Mouse (Mus musculus) cerebellum, postnatal 14 days (tissue): ENCODE results near the gene Mpp4.

ENCODE experiments used
- DNase-seq, 2 experiments: peaks; one replicate each; pipeline ENCODE4 v3.0.0; 2021; ENCODE audit warnings: mixed read lengths in 2 of 2

The Mpp4 gene

DNA sequence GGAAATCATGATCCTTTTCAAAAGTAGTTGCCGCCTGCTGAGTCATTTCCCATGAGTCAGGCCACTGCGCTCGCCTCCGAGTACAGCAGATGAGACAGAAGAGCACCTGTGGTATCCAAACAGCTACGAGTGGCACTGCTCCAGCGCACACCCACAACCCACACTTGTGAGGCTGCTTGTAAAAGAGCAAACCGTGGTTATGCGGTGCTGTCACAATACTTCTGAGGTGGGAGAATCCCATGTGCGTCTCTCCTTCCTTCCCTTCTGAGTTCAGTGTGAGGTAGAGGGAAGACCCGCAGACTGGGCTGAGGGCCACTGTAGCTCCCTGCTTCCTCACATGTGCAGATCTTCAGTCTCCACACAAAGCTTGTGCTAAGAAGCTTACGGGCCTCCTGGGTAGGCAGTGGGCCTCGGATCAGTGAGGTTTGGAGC lies at the start of gene Mpp4:
Gene Mpp4 (minus strand): TSS at position 360 of the 432 bp plus-strand sequence.
- DNase-seq: peak in 1 of 2 experiments; percentile 24

DNA sequence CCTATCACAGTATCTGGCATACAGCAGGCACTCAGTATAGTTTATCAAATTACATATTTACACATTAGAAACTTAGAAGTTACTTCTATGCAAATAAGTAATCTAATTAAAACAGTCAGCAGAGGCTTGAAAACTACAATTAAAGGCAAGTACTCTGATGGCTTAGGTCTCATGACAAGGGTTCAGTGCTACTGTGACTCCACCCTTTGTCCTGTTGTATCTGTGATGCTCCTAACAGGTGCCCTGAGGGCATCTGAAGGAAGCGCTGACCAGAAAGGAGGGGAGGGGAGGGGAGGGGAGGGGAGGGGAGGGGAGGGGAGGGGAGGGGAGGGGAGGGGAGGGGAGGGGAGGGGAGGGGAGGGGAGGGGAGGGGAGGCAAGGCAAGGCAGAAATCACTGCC lies 49.8 kb upstream of the Mpp4 start:
- no peak for DNase-seq

DNA sequence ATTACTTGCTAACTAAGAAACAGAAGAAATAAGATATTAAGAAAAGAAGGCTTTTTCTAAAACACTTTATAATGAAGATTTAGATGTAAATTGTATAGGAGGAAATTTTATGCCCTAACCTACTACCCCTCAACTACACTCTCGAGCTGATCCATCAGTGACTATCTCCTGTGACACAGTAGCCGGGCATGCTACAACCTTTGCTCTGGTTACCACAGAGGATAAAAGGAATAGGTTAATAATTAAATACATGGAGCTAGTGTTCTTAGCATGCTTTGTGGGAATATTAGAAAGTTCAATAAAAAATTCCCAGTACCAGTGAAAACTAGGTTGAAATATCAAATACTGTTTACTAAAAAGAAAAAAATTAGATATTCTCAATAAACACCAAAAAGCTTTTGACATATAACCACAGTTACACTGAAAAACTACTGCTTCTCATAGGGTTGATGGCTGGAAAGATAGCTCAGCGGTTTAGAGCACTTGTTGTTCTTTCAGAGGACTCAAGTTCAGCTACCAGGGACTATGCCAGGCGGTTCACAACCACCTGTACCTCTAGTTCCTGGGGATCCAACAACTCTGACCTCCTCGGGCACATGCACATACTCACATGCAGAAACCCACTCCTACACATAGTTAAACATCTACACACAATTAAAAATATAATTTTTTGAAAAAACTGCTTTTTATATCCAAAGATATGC lies 49.0 kb upstream of the Mpp4 start:
- no peak for DNase-seq

DNA sequence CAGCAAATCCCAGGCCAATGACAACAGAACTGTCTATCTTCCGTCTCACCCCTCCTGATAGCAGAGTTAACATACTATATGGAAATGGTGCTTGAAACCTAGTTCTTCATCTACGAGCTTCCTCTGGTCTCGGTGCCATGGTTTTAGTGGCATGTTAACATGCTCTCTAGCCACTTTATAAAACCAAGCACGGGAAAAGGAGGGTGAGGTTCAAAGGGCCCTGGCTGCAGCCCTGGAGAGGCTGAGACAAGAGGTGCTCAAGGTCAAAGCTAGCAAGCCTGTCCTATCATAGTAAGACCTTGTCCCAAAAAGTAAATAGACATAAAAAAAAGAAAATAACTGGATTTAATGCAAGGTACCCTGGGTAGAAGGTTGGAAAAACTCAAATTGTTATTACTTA lies 48.5 kb upstream of the Mpp4 start:
- DNase-seq: no peak

DNA sequence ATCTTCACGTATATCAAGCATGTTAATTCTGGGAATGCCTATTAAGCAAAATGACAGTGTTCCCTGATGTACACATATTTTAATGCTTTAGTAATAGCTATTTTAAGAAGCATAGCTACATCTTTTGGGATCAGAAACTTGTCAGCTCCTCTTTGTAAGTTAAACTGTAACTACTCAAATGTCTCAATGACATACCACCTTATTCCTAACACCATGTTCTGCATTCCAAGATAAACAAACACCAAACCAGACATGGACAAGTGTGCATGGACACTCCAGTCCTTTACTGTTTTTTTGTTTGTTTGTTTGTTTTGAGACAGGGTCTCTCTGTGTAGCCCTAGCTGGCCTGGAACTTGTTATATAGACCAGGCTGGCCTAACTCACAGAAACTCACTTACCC lies 45.1 kb upstream of the Mpp4 start:
- no peak for DNase-seq

DNA sequence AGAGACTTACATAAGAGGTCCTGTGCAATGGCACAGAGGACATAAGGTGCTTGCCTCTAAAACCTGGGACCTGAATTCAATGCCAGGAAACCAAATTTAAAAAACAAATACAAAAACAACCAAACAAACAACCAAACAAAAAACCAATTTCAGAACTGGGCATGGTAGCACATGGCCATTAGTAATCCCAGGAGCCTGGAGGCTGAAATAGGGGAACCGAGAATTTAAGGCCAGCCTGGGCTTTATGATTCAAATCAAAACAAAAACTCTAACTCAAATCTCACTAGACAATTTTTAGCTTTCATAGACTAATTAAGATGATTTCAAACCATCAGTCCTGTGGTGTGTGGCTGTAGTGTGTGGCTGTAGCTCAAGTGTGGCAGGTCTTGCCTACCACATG lies 41.3 kb upstream of the Mpp4 start:
- DNase-seq: no peak

DNA sequence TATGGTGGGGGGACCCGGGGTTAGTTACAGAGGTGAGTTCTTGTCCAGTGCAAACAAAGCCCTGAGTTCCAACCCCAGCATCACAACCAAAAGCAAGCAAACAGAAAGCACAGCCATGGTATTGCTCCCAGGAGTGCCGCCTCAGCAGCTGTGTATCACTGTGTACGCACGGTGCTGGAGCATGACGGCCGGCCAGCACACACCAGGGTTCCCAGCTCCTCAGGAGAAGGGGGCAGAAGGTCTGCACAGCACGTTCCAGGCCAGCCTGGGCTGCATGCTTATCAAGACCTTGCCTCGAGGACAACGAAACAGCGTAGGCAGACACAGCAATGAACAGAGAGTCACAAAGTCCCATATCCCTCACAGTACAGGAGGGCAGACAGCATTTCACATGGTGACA lies 39.2 kb upstream of the Mpp4 start:
- no peak for DNase-seq

DNA sequence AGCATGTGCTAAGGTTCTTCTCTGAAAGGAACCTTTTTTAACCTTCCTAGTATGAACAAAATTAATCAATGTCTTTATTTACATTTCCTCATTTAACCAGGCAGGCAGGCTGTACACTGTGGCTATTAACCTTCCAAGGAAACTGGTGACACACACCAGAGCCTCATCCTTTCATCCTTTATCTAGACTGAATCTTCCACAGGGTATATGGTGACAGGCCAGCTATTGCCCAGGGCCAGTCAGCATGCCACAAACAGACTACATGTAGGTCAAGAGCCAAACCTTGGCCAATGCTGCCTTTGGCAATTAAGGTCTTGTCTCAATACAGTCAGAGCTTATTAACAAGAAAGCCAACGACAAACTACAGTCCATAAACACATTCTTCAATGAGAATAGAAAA lies 38.4 kb upstream of the Mpp4 start:
- no peak for DNase-seq

DNA sequence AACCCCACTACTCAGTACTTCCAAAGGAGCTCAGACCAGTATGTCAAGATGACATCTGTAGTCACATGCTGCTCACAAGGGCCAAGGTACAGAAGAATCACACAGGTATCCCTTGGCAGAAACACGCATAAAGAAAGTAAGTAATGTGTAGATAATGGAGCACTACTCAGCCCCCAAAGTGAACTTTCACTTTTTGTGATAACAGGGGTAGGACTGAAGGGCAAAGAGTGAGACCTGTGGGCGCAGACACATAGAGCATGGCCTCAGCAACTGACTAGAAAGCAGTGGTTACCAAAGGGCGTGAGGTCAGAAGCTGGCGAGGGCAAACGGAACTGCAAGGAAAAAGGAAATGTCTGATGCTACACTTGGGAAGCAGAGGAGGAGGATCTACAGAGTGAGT lies 37.8 kb upstream of the Mpp4 start:
- no peak for DNase-seq

DNA sequence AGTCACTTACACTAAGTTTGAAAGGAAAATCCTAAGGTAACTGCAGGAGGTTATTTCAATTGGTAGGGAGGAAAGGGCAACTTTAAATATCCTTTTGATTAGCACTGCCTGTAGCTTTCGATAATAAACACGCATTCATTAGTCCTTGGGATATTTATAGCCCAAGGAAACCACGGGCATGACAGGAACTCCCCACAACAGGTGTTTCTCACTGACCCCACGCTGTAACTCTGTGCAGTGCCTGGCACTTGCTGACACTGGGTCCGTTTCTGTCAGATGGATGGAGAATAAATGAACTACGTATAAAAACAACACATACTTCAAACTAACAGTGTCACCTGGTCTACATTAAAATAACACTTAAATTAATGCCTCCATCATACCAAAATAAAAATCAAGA lies 31.8 kb upstream of the Mpp4 start:
- DNase-seq: no peak

DNA sequence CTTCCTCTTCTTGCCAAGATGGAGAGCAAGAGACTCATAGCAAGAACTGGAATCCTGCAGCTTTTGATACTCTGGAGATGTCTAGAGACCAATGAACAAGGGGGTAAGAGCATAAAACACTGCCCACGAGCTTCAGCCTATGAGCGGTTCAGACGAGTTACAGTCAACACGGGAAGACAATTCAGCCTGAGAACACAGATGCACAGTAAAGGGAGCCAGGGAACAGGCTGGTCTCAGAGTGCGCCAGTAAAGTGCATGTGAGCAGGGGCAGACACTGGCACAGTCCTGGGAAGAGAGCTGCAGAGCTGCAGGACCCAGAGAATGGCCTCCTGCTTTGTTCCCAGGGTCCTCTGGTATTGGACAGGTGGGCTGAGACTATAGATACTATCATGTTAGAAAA lies 24.6 kb upstream of the Mpp4 start:
- DNase-seq: no peak

DNA sequence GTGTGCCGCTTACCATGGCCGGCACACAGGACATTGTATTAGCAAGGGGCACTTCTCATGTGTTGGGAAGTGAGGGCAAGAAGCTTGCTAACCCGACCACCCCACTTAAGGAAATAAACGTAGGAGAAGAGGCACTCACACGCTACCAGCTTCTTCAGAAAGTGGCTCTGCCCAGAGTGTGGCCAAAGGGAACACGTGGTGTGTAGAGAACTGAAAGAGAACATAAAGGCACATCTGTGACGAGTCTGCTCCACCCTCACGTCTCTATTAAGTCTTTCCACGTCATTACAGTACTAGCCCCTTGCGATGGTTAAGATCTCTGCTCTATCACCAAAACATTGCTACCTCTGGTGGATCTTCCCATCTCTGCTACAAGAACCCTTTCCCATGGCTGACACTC lies 23.1 kb upstream of the Mpp4 start:
- no peak for DNase-seq

DNA sequence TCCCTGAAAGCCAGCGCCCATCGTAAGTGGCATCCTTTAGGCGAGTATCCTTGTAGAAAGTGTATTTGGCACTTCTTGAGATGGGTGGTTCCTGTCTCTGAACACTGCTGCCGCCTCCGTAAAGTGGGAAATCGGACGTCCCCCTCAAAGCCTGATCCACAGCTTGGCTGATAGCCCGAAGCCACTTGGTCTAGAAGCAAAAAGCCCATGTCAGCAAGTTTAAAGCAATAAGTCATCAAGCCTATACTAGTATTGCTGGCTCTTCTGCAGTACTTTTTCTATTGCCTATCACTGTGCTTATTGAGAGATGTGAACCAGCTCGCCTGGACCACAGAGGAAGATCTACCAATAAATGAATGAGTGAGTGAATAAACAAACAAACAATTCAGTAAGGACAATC lies 22.2 kb upstream of the Mpp4 start:
- no peak for DNase-seq

DNA sequence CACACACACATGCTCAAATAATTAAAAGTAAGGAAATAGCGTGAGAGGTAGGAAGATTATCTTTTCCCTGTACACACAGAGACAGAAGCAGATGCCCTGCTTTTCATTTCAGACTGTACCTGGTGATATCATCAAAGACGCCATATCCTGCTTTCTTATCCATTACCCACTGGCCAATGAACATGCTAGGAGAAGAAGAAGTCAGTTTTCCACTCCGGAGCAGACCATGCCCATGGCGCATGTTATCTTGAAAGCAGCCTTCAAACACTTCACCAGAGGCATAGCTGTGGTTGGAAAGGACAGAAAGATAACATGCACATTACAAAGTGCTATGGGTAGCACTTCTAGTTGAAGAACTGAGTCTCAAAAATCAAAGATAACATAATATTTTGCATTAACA lies 19.9 kb upstream of the Mpp4 start:
- no peak for DNase-seq

DNA sequence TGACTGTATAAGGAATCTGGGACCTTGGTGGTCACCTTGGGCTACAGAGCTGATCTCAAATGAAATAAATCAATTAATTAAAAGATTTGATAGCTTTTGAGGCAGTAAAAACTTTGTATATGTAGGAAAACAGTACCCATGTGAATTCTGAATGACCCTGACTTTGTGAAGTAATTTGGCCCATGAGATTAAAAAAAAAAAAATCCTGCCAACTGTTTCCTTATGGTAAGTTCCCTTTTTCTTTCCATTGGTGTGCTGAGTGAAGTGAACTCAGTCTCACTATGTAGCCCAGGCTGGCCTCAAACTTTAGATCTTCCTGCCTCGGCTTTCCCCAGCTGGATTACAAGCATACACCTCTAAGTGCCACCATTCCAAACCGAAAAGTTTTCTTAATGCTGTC lies 19.2 kb upstream of the Mpp4 start:
- no peak for DNase-seq

DNA sequence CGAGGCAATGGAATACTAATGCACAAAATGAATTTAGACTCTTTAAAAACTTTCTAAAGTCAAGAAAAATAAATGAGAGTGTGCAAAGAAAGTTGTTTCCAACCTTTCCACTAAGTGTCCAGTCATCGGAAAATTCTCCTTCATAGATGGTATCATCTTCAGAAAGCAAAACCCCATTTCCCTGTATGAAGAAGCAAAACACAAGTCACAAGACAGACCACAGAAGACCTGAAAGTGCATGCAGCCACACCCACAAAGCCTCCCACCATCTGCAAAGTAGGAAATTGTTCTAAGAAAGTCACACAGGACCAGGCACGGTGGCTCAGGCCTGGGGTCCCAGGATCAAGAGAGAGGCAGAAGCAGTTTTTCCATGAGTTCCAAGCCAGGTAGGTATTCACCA lies 16.8 kb upstream of the Mpp4 start:
- no peak for DNase-seq

DNA sequence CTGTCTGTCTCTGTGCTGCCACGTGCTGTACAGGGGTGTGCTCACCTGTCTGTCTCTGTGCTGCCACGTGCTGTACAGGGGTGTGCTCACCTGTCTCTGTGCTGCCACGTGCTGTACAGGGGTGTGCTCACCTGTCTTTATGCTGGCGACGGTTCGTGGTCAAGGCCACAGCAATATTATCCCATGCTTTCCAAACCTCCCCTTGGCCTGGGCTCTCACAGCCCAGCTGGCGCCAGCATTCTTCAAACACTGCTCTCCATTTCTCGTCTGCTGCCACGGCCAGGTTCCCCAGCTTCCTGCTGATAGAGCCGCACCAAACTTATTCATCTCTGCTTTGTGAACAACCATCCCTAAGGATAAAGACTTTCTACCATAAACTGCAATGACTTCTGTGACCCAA lies 15.2 kb upstream of the Mpp4 start:
- no peak for DNase-seq

DNA sequence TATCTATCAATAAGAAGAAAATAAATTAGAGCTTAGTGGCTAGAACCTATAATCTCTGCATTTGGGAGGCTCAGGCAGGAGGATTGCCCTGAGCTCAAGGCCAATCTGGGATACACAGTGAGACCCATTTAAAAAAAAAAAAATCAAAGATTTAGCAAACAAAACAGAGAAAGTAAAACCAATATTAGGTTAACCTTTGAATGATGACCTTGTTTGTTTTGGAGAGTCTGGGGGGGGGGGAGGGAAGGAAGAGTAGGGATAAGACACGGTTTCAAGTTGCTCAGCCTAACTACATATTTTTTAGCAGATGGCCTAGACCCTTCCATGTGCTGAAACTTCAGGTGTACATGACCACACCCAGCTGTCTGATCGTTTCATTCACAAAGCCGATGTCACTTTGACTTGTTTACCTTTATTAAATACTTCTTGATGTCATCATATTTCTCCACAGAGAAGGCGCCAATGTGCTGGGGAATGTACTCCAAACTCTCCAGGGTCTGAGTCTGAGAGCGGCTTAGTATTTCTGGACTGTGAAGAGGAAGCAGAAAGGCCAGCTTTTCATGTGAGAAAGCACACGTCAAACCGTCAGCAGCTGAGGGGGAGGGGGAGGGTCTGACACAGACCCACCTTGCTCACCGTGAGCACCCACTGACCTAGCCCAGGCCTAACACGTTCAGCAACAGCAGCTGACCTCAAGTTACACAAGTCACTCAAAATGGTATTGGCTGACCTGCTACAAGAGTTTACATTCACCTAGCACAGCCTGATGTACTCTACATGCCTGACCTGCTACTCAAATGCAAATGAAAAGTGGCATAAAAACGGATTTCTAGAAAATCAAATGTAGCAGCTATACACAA lies 11.6 kb upstream of the Mpp4 start:
- DNase-seq: no peak

DNA sequence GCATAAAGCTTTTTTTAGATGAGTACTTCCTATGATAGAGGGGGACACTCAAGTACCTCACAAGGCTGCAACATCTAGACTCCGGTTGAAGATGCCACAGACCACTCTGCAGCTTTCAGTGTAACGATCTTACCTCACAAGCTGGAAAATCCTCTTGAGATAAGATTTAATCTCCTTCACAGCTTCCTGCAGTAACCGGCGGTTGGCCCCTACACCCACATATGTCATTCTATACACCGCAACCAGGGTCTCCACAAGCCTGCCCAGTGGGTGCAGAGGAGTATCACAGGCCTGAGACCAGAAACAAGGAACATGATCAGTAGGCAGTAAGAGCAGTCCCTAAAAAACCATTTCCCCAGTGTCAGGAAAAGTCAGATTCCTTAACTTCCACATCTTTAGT lies 9.8 kb upstream of the Mpp4 start:
- DNase-seq: no peak

DNA sequence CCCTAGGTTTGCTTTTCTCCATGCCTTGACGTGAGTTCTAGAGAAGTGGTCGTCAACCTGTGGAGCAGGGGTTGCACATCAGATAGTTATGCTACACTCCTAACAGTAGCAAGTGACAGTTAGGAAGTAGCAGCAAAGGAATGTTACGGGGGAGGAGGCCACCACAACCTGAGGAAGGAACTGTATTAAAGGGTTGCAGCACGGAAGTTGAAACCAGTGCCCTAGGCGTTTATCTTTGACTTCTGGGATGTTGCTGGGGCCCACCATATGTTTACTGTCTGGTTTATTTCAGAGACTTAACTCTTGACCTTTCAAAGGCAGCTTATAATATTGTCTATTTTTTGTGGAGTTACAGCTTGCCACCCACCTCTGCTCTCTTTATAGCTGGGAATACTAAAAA lies 8.7 kb upstream of the Mpp4 start:
- DNase-seq: no peak

DNA sequence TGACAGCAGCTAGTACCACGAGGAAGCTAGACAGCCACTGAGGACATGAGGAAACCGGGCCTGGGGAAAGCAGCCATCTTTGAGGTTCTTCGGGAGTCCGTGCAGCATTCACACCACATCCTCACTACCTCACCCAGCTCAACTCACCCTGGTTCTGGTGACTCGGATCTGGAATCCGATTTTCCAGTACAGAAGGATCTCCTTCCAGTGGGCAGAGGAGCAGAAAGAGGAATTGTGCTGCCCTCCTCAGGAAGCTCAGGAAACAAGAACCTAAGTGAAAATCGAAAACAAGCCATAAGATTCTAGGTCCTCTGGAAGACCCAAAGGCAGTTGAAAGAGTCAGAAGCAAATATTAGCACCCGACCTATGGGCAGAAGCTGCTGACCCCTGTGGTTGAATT lies 7.1 kb upstream of the Mpp4 start:
- DNase-seq: no peak

DNA sequence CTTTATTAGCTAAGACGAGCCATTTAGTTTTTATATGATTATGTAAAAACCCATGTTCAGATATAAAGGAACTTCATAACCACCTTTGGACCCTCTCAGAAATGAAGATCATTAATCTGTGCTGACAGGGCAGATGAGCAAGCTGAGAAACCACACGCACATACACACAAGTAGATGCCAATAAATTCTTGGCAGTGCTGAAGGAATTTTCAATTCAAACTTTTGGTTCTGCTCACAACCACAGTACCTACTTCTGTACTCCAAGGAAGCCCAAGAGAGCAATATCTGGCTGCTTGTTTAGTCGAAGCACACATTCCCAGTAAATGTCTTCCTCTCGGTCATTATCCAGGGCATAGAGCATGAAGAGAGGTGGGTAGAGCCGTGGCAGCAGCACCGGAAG lies 6.4 kb upstream of the Mpp4 start:
- no peak for DNase-seq

DNA sequence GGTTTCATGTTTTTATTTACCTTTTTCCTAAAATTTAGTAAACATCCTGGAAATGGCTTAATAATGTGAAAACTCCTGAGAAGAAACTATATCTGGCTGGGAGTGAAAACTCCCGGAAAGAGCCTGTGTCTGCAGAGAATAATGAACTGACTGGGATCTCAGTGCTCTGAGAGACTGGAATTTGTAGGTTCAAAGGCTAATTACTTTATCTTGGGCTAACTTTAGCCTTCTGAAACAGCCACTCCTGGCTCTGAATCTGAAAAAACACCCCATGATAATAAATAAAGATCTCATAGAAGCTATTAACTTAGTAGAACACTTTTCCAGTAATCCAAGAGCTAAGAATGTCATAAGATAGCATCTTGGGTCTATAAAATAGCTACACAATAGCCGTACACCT lies 5.4 kb upstream of the Mpp4 start:
- DNase-seq: no peak

DNA sequence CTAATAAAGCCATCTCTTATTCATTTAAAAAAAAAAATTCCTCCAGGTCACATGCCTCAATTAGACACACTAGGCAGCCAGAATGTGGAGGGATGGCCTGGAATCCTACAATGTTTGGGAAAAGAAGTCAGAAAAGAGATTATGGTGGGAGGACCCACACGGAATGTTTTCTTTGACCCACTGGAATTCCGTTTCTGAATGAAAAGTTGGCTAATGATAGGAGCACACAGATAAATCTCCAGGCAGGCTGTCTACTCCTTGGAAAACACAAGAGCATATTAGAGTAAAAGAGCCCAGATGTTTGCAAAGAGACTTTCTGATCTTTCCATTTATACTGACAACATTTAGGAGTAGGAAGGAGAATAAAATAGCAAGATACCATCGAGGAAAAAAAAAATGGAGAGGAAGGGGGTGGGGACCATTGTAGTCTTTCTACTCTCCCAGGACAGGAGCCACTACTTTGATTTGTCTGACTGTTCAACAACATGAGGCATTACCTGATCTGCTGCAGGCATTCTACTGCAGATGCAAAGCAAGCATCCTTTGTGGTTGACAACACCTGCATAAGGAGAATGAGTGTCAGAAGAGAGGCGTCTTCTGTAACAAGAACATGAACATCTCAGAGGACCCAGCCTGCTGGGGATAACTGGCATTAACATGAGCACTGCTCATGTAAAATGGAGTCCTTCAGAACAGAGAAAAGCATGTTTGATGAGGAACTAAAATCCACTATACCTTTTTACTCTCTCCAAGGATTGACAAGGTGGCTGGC lies 4.7 kb upstream of the Mpp4 start:
- DNase-seq: no peak
